Mouse (Mus musculus) small intestine, adult 2 months (tissue): ENCODE results near the gene Shf. TPM values are rescaled to one million over a fixed set of nuclear protein-coding genes. Genes with fewer than 3 reads are reported as not detected.

ENCODE experiments used
- H3K27ac ChIP-seq: fragments of 200-500 bp; 2 replicates; pipeline ENCODE4 v1.5.1; 2012; ENCODE audit warnings: low read depth, low read length, control low read depth, inconsistent platforms; ENCODE audit not compliant: insufficient read depth
- H3K27me3 ChIP-seq: fragments of 200-500 bp; 2 replicates; pipeline ENCODE4 v1.6.1; 2012; ENCODE audit warnings: mild to moderate bottlenecking, moderate library complexity, low read length, inconsistent platforms; ENCODE audit not compliant: control insufficient read depth, insufficient read depth
- H3K36me3 ChIP-seq: fragments of 200-500 bp; 2 replicates; pipeline ENCODE4 v1.6.1; 2012; ENCODE audit warnings: mild to moderate bottlenecking, low read length, control low read depth, inconsistent platforms; ENCODE audit not compliant: control insufficient read depth, insufficient read depth
- H3K4me1 ChIP-seq: fragments of 200-500 bp; 2 replicates; pipeline ENCODE4 v1.6.1; 2012; ENCODE audit warnings: low read length, inconsistent platforms, mixed read lengths; ENCODE audit not compliant: control insufficient read depth, insufficient read depth, insufficient read length
- H3K4me3 ChIP-seq: fragments of 200-500 bp; 2 replicates; pipeline ENCODE4 v1.5.1; 2012; ENCODE audit warnings: low read depth, mild to moderate bottlenecking, control low read depth, inconsistent platforms, low read length, moderate library complexity
- CTCF ChIP-seq: fragments of 200-500 bp; IDR thresholded peaks from 2 replicates; pipeline ENCODE4 v1.5.1; 2012; ENCODE audit warnings: low read depth, mild to moderate bottlenecking, control low read depth, inconsistent platforms, low read length, moderate library complexity, mixed read lengths; ENCODE audit not compliant: insufficient replicate concordance, insufficient read length; ENCODE audit errors: extremely low read depth
- POLR2A ChIP-seq: fragments of 200-500 bp; IDR thresholded peaks from 2 replicates; pipeline ENCODE4 v1.6.1; 2012; ENCODE audit warnings: low read depth, mild to moderate bottlenecking, control low read depth, inconsistent platforms, low read length, moderate library complexity
- WGBS: fragments of 180-500 bp; shearing (Covaris S2); methylation state at CpG from one replicate; pipeline ENCODE4 v1.1.7; 2018; 5-methylcytosine and 5-hydroxymethylcytosine counted together
- polyA plus RNA-seq: library from polyadenylated mRNA; depleted of rRNA; stranded (reverse); fragments of >200 nt; gene quantifications from 2 replicates; pipeline ENCODE4 v1.2.3, GENCODE M21; 2012

Shf gene
- polyA plus RNA-seq, 1 experiment = 9.1 TPM

GRCm38 (mm10) chr2:122362622-122363523 is 6.1 kb downstream of the Shf start:
- Histone ChIP-seq H3K27ac (no peak overlapping the region), H3K36me3 (no peaks in the 10 kb centered on the region), H3K4me3 (no peak overlapping the region), H3K4me1 (peaks cover 12% of the 10 kb centered on the region), H3K27me3 (no peaks in the 10 kb centered on the region)
- peak; percentile 14; the same call in 1 of the 2 replicates for TF ChIP-seq CTCF
- no peak for TF ChIP-seq POLR2A
- 94% methylated on average over 13 of the region's 13 CpGs for WGBS

- no peaks in the 10 kb centered on the region for H3K27me3 ChIP-seq
- WGBS = 47% methylated on average over 10 of the region's 10 CpGs
- no peaks in the 10 kb centered on the region for H3K36me3 ChIP-seq
- H3K4me1 ChIP-seq = peaks cover 12% of the 10 kb centered on the region
- TF ChIP-seq CTCF = no peak
- TF ChIP-seq POLR2A = no peak
- H3K27ac ChIP-seq = no peak overlapping the region; the same call in 1 of the 2 replicates
- H3K4me3 ChIP-seq = no peak overlapping the region
Measured at GRCm38 (mm10) chr2:122361868-122362621, 6.9 kb downstream of the Shf start.

- H3K4me1 ChIP-seq = peaks cover 14% of the 10 kb centered on the region
- TF ChIP-seq CTCF (no peak), POLR2A (no peak)
- H3K27me3 ChIP-seq = no peaks in the 10 kb centered on the region
- H3K4me3 ChIP-seq = no peak overlapping the region
- WGBS = 39% methylated on average over 6 of the region's 6 CpGs
- H3K27ac ChIP-seq = 0 out of 2 replicates have a peak overlapping the region, but pooled peaks have one; percentile 5
- H3K36me3 ChIP-seq = no peaks in the 10 kb centered on the region
Measured at GRCm38 (mm10) chr2:122361181-122361580, 7.8 kb downstream of the Shf start.

- H3K4me1 ChIP-seq = peaks cover 15% of the 10 kb centered on the region
- H3K36me3 ChIP-seq = no peaks in the 10 kb centered on the region
- no peak overlapping the region for H3K4me3 ChIP-seq
- no peak overlapping the region for H3K27ac ChIP-seq
- H3K27me3 ChIP-seq = no peaks in the 10 kb centered on the region
- 29% methylated on average over 6 of the region's 6 CpGs for WGBS
- TF ChIP-seq POLR2A (no peak), CTCF (no peak)
Measured at GRCm38 (mm10) chr2:122360310-122360709, 8.7 kb downstream of the Shf start.

- Histone ChIP-seq H3K36me3 (no peaks in the 10 kb centered on the region), H3K4me1 (peaks cover 9% of the 10 kb centered on the region), H3K4me3 (no peak overlapping the region), H3K27ac (no peak overlapping the region), H3K27me3 (no peaks in the 10 kb centered on the region)
- no peak for TF ChIP-seq POLR2A
- TF ChIP-seq CTCF = no peak
- 68% methylated on average over 3 of the region's 3 CpGs for WGBS
Measured at GRCm38 (mm10) chr2:122356187-122356586, 12.8 kb downstream of the Shf start.

GRCm38 (mm10) chr2:122355389-122355788 is 13.6 kb downstream of the Shf start:
- Histone ChIP-seq H3K27me3 (no peaks in the 10 kb centered on the region), H3K4me1 (peaks cover 5% of the 10 kb centered on the region), H3K36me3 (no peaks in the 10 kb centered on the region), H3K27ac (no peak overlapping the region), H3K4me3 (no peak overlapping the region)
- TF ChIP-seq POLR2A (no peak), CTCF (no peak)
- 93% methylated on average over 5 of the region's 5 CpGs for WGBS
